Mouse (Mus musculus) embryonic facial prominence, embryonic 15.5 days (tissue): ENCODE data around the gene Aff4. TPM values are rescaled to one million over a fixed set of nuclear protein-coding genes. Genes with fewer than 3 reads are reported as not detected.
A peak's percentile ranks its signal among the peaks of the same experiment; 100 is the strongest.

Source experiments
- ATAC-seq: fragments of 200-750 bp; cut with Nextera tagmentation; 2 replicates; pipeline ENCODE4 v1.8.0; 2017; ENCODE audit warnings: low read depth, moderate TSS enrichment; ENCODE audit not compliant: insufficient number of reproducible peaks, low FRiP score, low TSS enrichment
- H3K27ac ChIP-seq: fragments of 300-500 bp; sonication (generic); replicated peaks from 2 replicates; pipeline ENCODE4 v1.5.1; 2015; ENCODE audit warnings: mild to moderate bottlenecking, inconsistent platforms
- H3K27me3 ChIP-seq: fragments of 300-500 bp; sonication (generic); 2 replicates; pipeline ENCODE4 v1.6.1; 2015; ENCODE audit warnings: inconsistent platforms
- H3K36me3 ChIP-seq: fragments of 300-500 bp; sonication (generic); 2 replicates; pipeline ENCODE4 v1.6.1; 2015; ENCODE audit warnings: mild to moderate bottlenecking, inconsistent platforms
- H3K4me1 ChIP-seq: fragments of 300-500 bp; sonication (generic); 2 replicates; pipeline ENCODE4 v1.6.1; 2015; ENCODE audit warnings: inconsistent platforms
- H3K4me2 ChIP-seq: fragments of 300-500 bp; sonication (generic); replicated peaks from 2 replicates; pipeline ENCODE4 v1.6.1; 2015; ENCODE audit warnings: mild to moderate bottlenecking, inconsistent platforms
- H3K4me3 ChIP-seq: fragments of 300-500 bp; sonication (generic); replicated peaks from 2 replicates; pipeline ENCODE4 v1.5.1; 2015; ENCODE audit warnings: mild to moderate bottlenecking, inconsistent platforms
- H3K9ac ChIP-seq: fragments of 300-500 bp; sonication (generic); 2 replicates; pipeline ENCODE4 v1.6.1; 2015; ENCODE audit warnings: inconsistent platforms
- H3K9me3 ChIP-seq: fragments of 300-500 bp; sonication (generic); replicated peaks from 2 replicates; pipeline ENCODE4 v1.6.1; 2016; ENCODE audit warnings: inconsistent platforms
- WGBS: fragments of 180-500 bp; shearing (Covaris S2); methylation state at CpG from one replicate; pipeline ENCODE4 v1.1.7; 2015; 5-methylcytosine and 5-hydroxymethylcytosine counted together
- microRNA-seq: library from miRNA; unstranded; fragments of <30 nt; microRNA quantifications from one replicate; pipeline ENCODE4, GENCODE M21; 2016; ENCODE audit warnings: borderline number of aligned reads
- polyA plus RNA-seq: library from polyadenylated mRNA; unstranded; fragments of >200 nt; fragmentation: Nextera tagmentation; extraction: Ambion mirVana; gene quantifications from 2 replicates; pipeline ENCODE4 v1.2.1, GENCODE M21; 2015

The Aff4 gene
- polyA plus RNA-seq, 1 experiment from 2014 or later, result 43.1 TPM

- Histone ChIP-seq H3K36me3 (no peaks in the 10 kb centered on the region), H3K27me3 (peaks cover 59% of the 10 kb centered on the region), H3K27ac (no peak overlapping the region), H3K4me3 (peak overlapping the region; percentile 41), H3K9me3 (no peaks in the 10 kb centered on the region), H3K4me1 (peaks cover 31% of the 10 kb centered on the region), H3K9ac (no peak overlapping the region), H3K4me2 (peak overlapping the region; percentile 59)
- ATAC-seq, result no peak
- WGBS, result 7% methylated on average over 40 of the region's 40 CpGs
Measured at GRCm38 (mm10) chr11:53466231-53466971, 115.8 kb downstream of the Aff4 start.

- H3K9me3 ChIP-seq, result no peaks in the 10 kb centered on the region
- no peak overlapping the region for H3K27ac ChIP-seq
- peaks cover 37% of the 10 kb centered on the region for H3K27me3 ChIP-seq
- no peaks in the 10 kb centered on the region for H3K36me3 ChIP-seq
- peak overlapping the region; percentile 52 for H3K4me2 ChIP-seq
- 21% methylated on average over 16 of the region's 16 CpGs for WGBS
- H3K9ac ChIP-seq, result no peak overlapping the region
- H3K4me3 ChIP-seq, result peak overlapping the region; percentile 26
- ATAC-seq, result no peak
- peaks cover 20% of the 10 kb centered on the region for H3K4me1 ChIP-seq
Measured at GRCm38 (mm10) chr11:53469294-53469967, 118.8 kb downstream of the Aff4 start.

GRCm38 (mm10) chr11:53469968-53470695 lies 119.5 kb downstream of the Aff4 start, which contains the start of gene Gm9837:
Gm9837 (minus strand) TSS chr11:53470479.
- no peak within 1 kb of the TSS for H3K9ac ChIP-seq
- H3K27me3 ChIP-seq, result peaks cover 36% of the 10 kb centered on the region
- peak within 1 kb of the TSS; percentile 26 for H3K4me3 ChIP-seq
- peaks cover 20% of the 10 kb centered on the region for H3K4me1 ChIP-seq
- no peaks in the 10 kb centered on the region for H3K36me3 ChIP-seq
- H3K4me2 ChIP-seq, result peak within 1 kb of the TSS; percentile 52
- H3K27ac ChIP-seq, result no peak within 1 kb of the TSS
- peak; percentile 78 for ATAC-seq
- no peaks in the 10 kb centered on the region for H3K9me3 ChIP-seq
- WGBS, result 4% methylated on average over 29 of the region's 29 CpGs

Small RNA genes lying within 50 kb of the gene (microRNA-seq; reads per million reads assigned to microRNA genes)
- gene Mir6920, result not detected

Other genes starting within 250 kb of the Aff4 start
- gene Hspa4, start 50.4 kb upstream of the Aff4 start, polyA plus RNA-seq, result 63.9 and 71.9 TPM in 2 replicates
- gene Zcchc10, start 26.2 kb upstream of the Aff4 start, polyA plus RNA-seq, result 16.3 and 16.7 TPM in 2 replicates
- not detected in 2 replicates for gene Leap2, start 72.3 kb downstream of the Aff4 start, polyA plus RNA-seq
- gene Uqcrq, start 80.0 kb downstream of the Aff4 start, polyA plus RNA-seq, result 535 and 540 TPM in 2 replicates
- 2.3 and 2.4 TPM in 2 replicates for gene Gdf9, start 80.2 kb downstream of the Aff4 start, polyA plus RNA-seq
- gene Gm10447, start 106.3 kb downstream of the Aff4 start, polyA plus RNA-seq, result 0.17 and 0.28 TPM in 2 replicates
- gene Shroom1, start 106.4 kb downstream of the Aff4 start, polyA plus RNA-seq, result 3.4 and 3.7 TPM in 2 replicates
- gene Gm9837, start 119.6 kb downstream of the Aff4 start, polyA plus RNA-seq, result not detected in 2 replicates
- 0.18 TPM in 1 of 2 replicates, not detected in the other for gene Gm9945, start 129.3 kb downstream of the Aff4 start, polyA plus RNA-seq
- 1.1 and 1.5 TPM in 2 replicates for gene Sowaha, start 129.4 kb downstream of the Aff4 start, polyA plus RNA-seq
- gene Sept8, start 168.4 kb downstream of the Aff4 start, polyA plus RNA-seq, result 46.1 and 47.9 TPM in 2 replicates
- gene Kif3a, start 216.5 kb downstream of the Aff4 start, polyA plus RNA-seq, result 85.7 and 92.0 TPM in 2 replicates